Comparison of ENCODE assay signal across 8 mouse cellular contexts in genomic region chrX:74428146-74428825, GRCm38 (mm10). TPM values are rescaled to one million over a fixed set of nuclear protein-coding genes. Genes with fewer than 3 reads are reported as not detected.
DNase-seq lines count a peak whose midpoint lies in the region; ATAC-seq and TF ChIP-seq lines count a peak whose summit lies in the region.

No protein-coding gene starts in this region.

- peak overlapping the region; percentile 66 for H3K4me3 ChIP-seq in heart, embryonic 15.5 days
- H3K4me3 ChIP-seq in C2C12 (ENCODE audit: insufficient read depth, poor library complexity, severe bottlenecking): peak overlapping the region; percentile 49
- H3K4me3 ChIP-seq in hindbrain, postnatal 0 days (ENCODE audit: low read length): peak overlapping the region; percentile 53
- peak overlapping the region; percentile 78 for H3K4me3 ChIP-seq in myocyte

- H3K79me3 ChIP-seq in C2C12 (ENCODE audit: low read depth): peaks cover 46% of the 10 kb centered on the region

- H3K4me2 ChIP-seq in heart, embryonic 15.5 days: peak overlapping the region; percentile 69
- H3K4me2 ChIP-seq in hindbrain, postnatal 0 days (ENCODE audit: low read depth, low read length): peak overlapping the region; percentile 62
- H3K4me2 ChIP-seq in myocyte (ENCODE audit: low read depth): peak overlapping the region; percentile 78

- 23% methylated on average over 35 of the region's 35 CpGs for WGBS in heart, embryonic 15.5 days
- WGBS in hindbrain, postnatal 0 days: 28% methylated on average over 35 of the region's 35 CpGs

- H3K27me3 ChIP-seq in heart, embryonic 15.5 days: no peaks in the 10 kb centered on the region
- no peaks in the 10 kb centered on the region for H3K27me3 ChIP-seq in C2C12 (ENCODE audit: control insufficient read depth, insufficient read depth, insufficient read length)
- H3K27me3 ChIP-seq in hindbrain, postnatal 0 days (ENCODE audit: insufficient read depth, low read length): no peaks in the 10 kb centered on the region
- no peaks in the 10 kb centered on the region for H3K27me3 ChIP-seq in myocyte (ENCODE audit: control insufficient read depth, insufficient read depth, insufficient read length)

- H3K79me2 ChIP-seq in C2C12 (ENCODE audit: control insufficient read depth, insufficient read depth) (peaks cover 79% of the 10 kb centered on the region), myocyte (ENCODE audit: control insufficient read depth, insufficient read depth) (peaks cover 36% of the 10 kb centered on the region)

- H3K9me3 ChIP-seq in heart, embryonic 15.5 days (replicated peaks): no peaks in the 10 kb centered on the region
- H3K9me3 ChIP-seq in hindbrain, postnatal 0 days (ENCODE audit: low read length): no peaks in the 10 kb centered on the region

- peak overlapping the region; percentile 71 for H3ac ChIP-seq in C2C12 (ENCODE audit: control insufficient read depth, insufficient read length, low read depth)
- no peak overlapping the region for H3ac ChIP-seq in myocyte (ENCODE audit: control insufficient read depth, insufficient read length)

- ATAC-seq in heart, embryonic 15.5 days (replicated peaks; ENCODE audit: insufficient number of reproducible peaks, insufficient read depth, low FRiP score, low read depth): no peak
- peak; percentile 19 for ATAC-seq in hindbrain, postnatal 0 days

- no peak for TF ChIP-seq POLR2A in myocyte (IDR thresholded peaks at IDR 0.05; ENCODE audit: insufficient read length, low read depth)

- H3K4me1 ChIP-seq in heart, embryonic 15.5 days (replicated peaks): 0 out of 2 replicates have a peak, but pooled peaks cover 2% of the 10 kb centered on the region
- no peaks in the 10 kb centered on the region for H3K4me1 ChIP-seq in hindbrain, postnatal 0 days (ENCODE audit: insufficient read depth, low read length)

- no peak for TF ChIP-seq CTCF in C2C12 (IDR thresholded peaks at IDR 0.05; ENCODE audit: control insufficient read depth, insufficient read depth, insufficient read length)
- TF ChIP-seq CTCF in hindbrain, postnatal 0 days (IDR thresholded peaks at IDR 0.05; ENCODE audit: low read depth): no peak

- peak overlapping the region; percentile 59 for H3K9ac ChIP-seq in heart, embryonic 15.5 days
- peak overlapping the region; percentile 54 for H3K9ac ChIP-seq in hindbrain, postnatal 0 days (replicated peaks; ENCODE audit: low read length)

- DNase-seq in heart, adult 11 months: no peak
- peak; percentile 42 for DNase-seq in embryo, embryonic 11 days
- peak; percentile 48 for DNase-seq in hindbrain, postnatal 0 days (ENCODE audit: low spot score)
- no peak for DNase-seq in left cerebral cortex, adult 8-10 months (ENCODE audit: low spot score in 2 of 2)
- DNase-seq in cerebellum, adult 18-20 months: no peak

- H3K27ac ChIP-seq in heart, embryonic 15.5 days: peak overlapping the region; percentile 93; the same call in 1 of the 2 replicates
- H3K27ac ChIP-seq in hindbrain, postnatal 0 days: peak overlapping the region; percentile 76

- no peaks in the 10 kb centered on the region; the same call in 1 of the 2 replicates for H3K36me3 ChIP-seq in heart, embryonic 15.5 days
- peaks cover 39% of the 10 kb centered on the region for H3K36me3 ChIP-seq in C2C12 (ENCODE audit: control insufficient read depth, insufficient read depth)
- H3K36me3 ChIP-seq in hindbrain, postnatal 0 days (ENCODE audit: insufficient read depth, low read length): no peaks in the 10 kb centered on the region
- no peaks in the 10 kb centered on the region for H3K36me3 ChIP-seq in myocyte (ENCODE audit: control insufficient read depth, insufficient read depth)

TF ChIP-seq in C2C12, 6 proteins besides CTCF, POLR2A, EP300 and RAD21:
- TF ChIP-seq MYOD1 (IDR thresholded peaks at IDR 0.05; ENCODE audit: control insufficient read depth, insufficient read length, low read depth) (no peak), CEBPB (IDR thresholded peaks at IDR 0.05; ENCODE audit: low read depth) (no peak), USF1 (IDR thresholded peaks at IDR 0.05; ENCODE audit: low read depth) (no peak), MAX (IDR thresholded peaks at IDR 0.05) (no peak), MYOG (IDR thresholded peaks at IDR 0.05; ENCODE audit: control insufficient read depth, extremely low read depth, insufficient read length) (no peak), FOSL1 (IDR thresholded peaks at IDR 0.05; ENCODE audit: insufficient read depth, low read length, poor library complexity, severe bottlenecking) (no peak)

TF ChIP-seq in myocyte, 11 proteins besides CTCF, POLR2A, EP300 and RAD21:
- no peak for TF ChIP-seq REST (IDR thresholded peaks at IDR 0.05; ENCODE audit: insufficient read depth, insufficient read length)
- no peak for TF ChIP-seq TCF3 (IDR thresholded peaks at IDR 0.05; ENCODE audit: insufficient read length, low read depth)
- TF ChIP-seq TCF12 (IDR thresholded peaks at IDR 0.05; ENCODE audit: insufficient read depth, poor library complexity, severe bottlenecking): no peak
- no peak for TF ChIP-seq USF1 (IDR thresholded peaks at IDR 0.05; ENCODE audit: low read depth)
- no peak for TF ChIP-seq CEBPB (IDR thresholded peaks at IDR 0.05; ENCODE audit: insufficient read depth, poor library complexity, severe bottlenecking)
- TF ChIP-seq E2F4 (IDR thresholded peaks at IDR 0.05; ENCODE audit: insufficient read depth): no peak
- no peak for TF ChIP-seq POLR2AphosphoS2 (IDR thresholded peaks at IDR 0.05; ENCODE audit: insufficient read length, low read depth)
- TF ChIP-seq SRF (IDR thresholded peaks at IDR 0.05; ENCODE audit: control insufficient read depth, insufficient read length, low read depth): no peak

RNA-seq across cellular contexts. Expression of gene G6pdx, which starts 0.7 kb away (rescaled TPM):
- 15.4 and 21.4 TPM in 2 replicates for polyA plus RNA-seq in heart, embryonic 15.5 days (2015; fragmentation: Nextera tagmentation; extraction: Ambion mirVana)
- polyA plus RNA-seq in C2C12 (2012; fragmentation: generic; extraction: Trizol) (148 TPM), myocyte (2012; fragmentation: generic; extraction: Trizol) (62.2 TPM)
- 49.5 and 50.3 TPM in 2 replicates for total RNA-seq in hindbrain, postnatal 0 days (2014; rRNA removed)
- polyA plus RNA-seq in hindbrain, postnatal 0 days (2015; fragmentation: Nextera tagmentation; extraction: Ambion mirVana): 39.1 and 42.6 TPM in 2 replicates
- 10 to 100 TPM; 32.6 to 42.0 (median 37.0) TPM for total RNA-seq in left cerebral cortex, adult 8-10 months (2022)

RNA-seq across cellular contexts. Expression of gene Ikbkg, which starts 35.2 kb away (rescaled TPM):
- 18.2 and 18.9 TPM in 2 replicates for polyA plus RNA-seq in heart, embryonic 15.5 days (2015; fragmentation: Nextera tagmentation; extraction: Ambion mirVana)
- polyA plus RNA-seq in C2C12 (2012; fragmentation: generic; extraction: Trizol) (37.1 TPM), myocyte (2012; fragmentation: generic; extraction: Trizol) (24.7 TPM)
- total RNA-seq in hindbrain, postnatal 0 days (2014; rRNA removed): 23.8 and 25.4 TPM in 2 replicates
- 12.1 and 13.8 TPM in 2 replicates for polyA plus RNA-seq in hindbrain, postnatal 0 days (2015; fragmentation: Nextera tagmentation; extraction: Ambion mirVana)
- total RNA-seq in left cerebral cortex, adult 8-10 months (2022): 10 to 100 TPM; 47.2 to 59.1 (median 51.5) TPM

RNA-seq across cellular contexts. Expression of gene Fam3a, which starts 35.2 kb away (rescaled TPM):
- polyA plus RNA-seq in heart, embryonic 15.5 days (2015; fragmentation: Nextera tagmentation; extraction: Ambion mirVana): 26.8 and 31.2 TPM in 2 replicates
- polyA plus RNA-seq in C2C12 (2012; fragmentation: generic; extraction: Trizol): 11.5 TPM
- total RNA-seq in hindbrain, postnatal 0 days (2014; rRNA removed): 30.4 and 39.9 TPM in 2 replicates
- polyA plus RNA-seq in hindbrain, postnatal 0 days (2015; fragmentation: Nextera tagmentation; extraction: Ambion mirVana): 31.1 and 34.0 TPM in 2 replicates
- 19.5 TPM for polyA plus RNA-seq in myocyte (2012; fragmentation: generic; extraction: Trizol)
- total RNA-seq in left cerebral cortex, adult 8-10 months (2022): 10 to 100 TPM; 16.8 to 29.9 (median 20.9) TPM

RNA-seq across cellular contexts. Expression of gene Gm6880, which starts 52.9 kb away (rescaled TPM):
- polyA plus RNA-seq in heart, embryonic 15.5 days (2015; fragmentation: Nextera tagmentation; extraction: Ambion mirVana): not detected in 2 replicates
- polyA plus RNA-seq in C2C12 (2012; fragmentation: generic; extraction: Trizol) (not detected), myocyte (2012; fragmentation: generic; extraction: Trizol) (not detected)
- total RNA-seq in hindbrain, postnatal 0 days (2014; rRNA removed): not detected in 2 replicates
- polyA plus RNA-seq in hindbrain, postnatal 0 days (2015; fragmentation: Nextera tagmentation; extraction: Ambion mirVana): 0.33 TPM in 1 of 2 replicates, not detected in the other
- not detected for total RNA-seq in left cerebral cortex, adult 8-10 months (2022)

RNA-seq across cellular contexts. Expression of gene Slc10a3, which starts 55.1 kb away (rescaled TPM):
- polyA plus RNA-seq in heart, embryonic 15.5 days (2015; fragmentation: Nextera tagmentation; extraction: Ambion mirVana): 12.0 and 14.3 TPM in 2 replicates
- polyA plus RNA-seq in C2C12 (2012; fragmentation: generic; extraction: Trizol) (18.5 TPM), myocyte (2012; fragmentation: generic; extraction: Trizol) (11.2 TPM)
- total RNA-seq in hindbrain, postnatal 0 days (2014; rRNA removed): 4.5 and 5.9 TPM in 2 replicates
- polyA plus RNA-seq in hindbrain, postnatal 0 days (2015; fragmentation: Nextera tagmentation; extraction: Ambion mirVana): 5.6 and 6.3 TPM in 2 replicates
- 1 to 10 TPM; 2.8 to 4.5 (median 3.7) TPM for total RNA-seq in left cerebral cortex, adult 8-10 months (2022)

Comparison
In these comparisons a context has a peak if more than half of its experiments do, and no peak if none do; other contexts are left out.
1. DNase-seq: peak in embryo, embryonic 11 days (single experiment) and hindbrain, postnatal 0 days (single experiment); none in heart, adult 11 months (single experiment), left cerebral cortex, adult 8-10 months (0 of 2) and cerebellum, adult 18-20 months (0 of 2).
2. Peak in every context shown above with its lines, with median percentiles within 50 percentile points of each other: H3K4me2 ChIP-seq and H3K4me3 ChIP-seq.